Mouse (Mus musculus): ENCODE measurements around the gene Car3. TPM values are rescaled to one million over a fixed set of nuclear protein-coding genes. Genes with fewer than 3 reads are reported as not detected.
A peak's percentile ranks its signal among the peaks of the same experiment; 100 is the strongest.
"Not testable (repeated sequence)": the region's sequence is repeated elsewhere in the genome, so short reads cannot be mapped to it uniquely, and the experiment has no call there.

Gene Car3
- total RNA-seq (2021), result 1,000 to 10,000 TPM; 1,123 to 3,019 TPM
- long read RNA-seq, experiment 1, transcript Car3-201 (7 exons, 1,679 nt), result major isoform, 4,021 of 4,182 reads
- long read RNA-seq, experiment 1, partial matches to known transcripts, result 62 of 4,182 reads
- long read RNA-seq, experiment 1, other reads (novel, unspliced or antisense), result 92 of 4,182 reads
- long read RNA-seq, experiment 2, transcript Car3-201 (7 exons, 1,679 nt), result major isoform, 4,704 of 5,047 reads
- long read RNA-seq, experiment 2, transcript Car3-203 (3 exons, 804 nt), result minor isoform, 5 of 5,047 reads
- long read RNA-seq, experiment 2, partial matches to known transcripts, result 257 of 5,047 reads
- long read RNA-seq, experiment 2, other reads (novel, unspliced or antisense), result 78 of 5,047 reads

- DNase-seq (ENCODE audit: low spot score in 2 of 2), result no peak
Measured at GRCm38 (mm10) chr3:14863022-14863711, at the start of gene Car3. Gene Car3 (plus strand): TSS chr3:14863512.

GRCm38 (mm10) chr3:14815396-14815795 lies 47.9 kb upstream of the Car3 start:
- not testable (repeated sequence) for DNase-seq (ENCODE audit: low spot score in 2 of 2)

DNA sequence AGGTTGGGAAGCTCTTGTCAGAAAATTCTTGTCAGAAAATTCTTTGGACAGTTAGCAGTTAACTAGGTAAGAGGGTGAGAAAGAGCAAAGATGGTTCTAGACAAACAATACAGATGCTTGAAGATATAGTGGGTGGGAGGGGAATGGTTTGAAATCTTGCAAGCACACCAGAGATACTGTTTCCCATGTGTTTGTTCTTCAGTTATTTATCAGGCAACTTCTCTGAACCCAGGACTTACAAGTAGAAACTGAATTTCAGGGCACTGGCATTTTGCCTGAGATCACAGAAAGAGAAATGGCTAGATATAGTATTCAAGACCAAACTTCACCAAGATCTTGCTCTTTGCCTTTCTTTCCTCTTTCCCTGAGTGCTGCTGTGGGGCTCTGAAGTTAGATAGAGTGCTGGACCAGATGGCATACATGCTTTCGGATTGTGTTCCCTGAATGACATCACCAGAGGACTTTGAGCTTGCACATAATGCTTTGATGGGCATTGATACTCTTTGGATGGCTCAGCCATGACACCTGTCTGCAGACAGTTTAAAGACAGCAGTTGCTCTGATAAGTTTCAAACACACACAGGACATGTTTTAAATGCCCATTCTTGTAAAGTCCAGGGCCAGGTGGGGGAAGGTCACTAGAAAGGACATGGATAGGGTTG lies 43.3 kb upstream of the Car3 start:
- no peak for DNase-seq (ENCODE audit: low spot score in 2 of 2)

- no peak for DNase-seq (ENCODE audit: low spot score in 2 of 2)
Measured at GRCm38 (mm10) chr3:14828896-14829295, 34.4 kb upstream of the Car3 start.

DNA sequence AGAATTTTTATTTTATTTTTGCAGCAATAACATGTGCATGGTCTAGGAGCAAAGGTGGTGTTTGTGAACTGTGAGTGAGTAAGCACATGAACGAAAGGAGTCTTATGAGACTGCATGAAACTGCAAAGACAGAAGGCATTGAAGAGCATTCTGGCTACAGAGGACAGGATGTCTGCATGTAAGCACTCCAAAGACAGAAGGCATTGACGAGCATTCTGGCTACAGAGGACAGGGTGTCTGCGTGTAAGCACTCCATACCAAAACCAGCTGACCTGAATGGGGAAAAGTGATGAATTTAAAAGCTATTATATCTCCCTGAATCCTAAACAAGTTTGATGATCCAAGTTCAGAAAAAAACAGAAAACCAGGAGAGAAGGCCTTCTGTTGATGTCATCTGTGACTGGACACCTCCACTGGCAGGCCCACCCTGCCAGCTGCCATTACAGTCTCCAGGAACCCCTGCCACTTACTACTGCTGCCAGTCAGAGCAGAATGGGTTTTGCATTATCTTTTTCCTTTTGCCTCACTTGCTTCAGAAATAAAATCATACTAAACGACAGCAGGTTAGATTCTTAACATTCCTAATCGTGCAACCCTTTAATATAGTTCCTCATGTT lies 32.0 kb upstream of the Car3 start:
- no peak for DNase-seq (ENCODE audit: low spot score in 2 of 2)

DNA sequence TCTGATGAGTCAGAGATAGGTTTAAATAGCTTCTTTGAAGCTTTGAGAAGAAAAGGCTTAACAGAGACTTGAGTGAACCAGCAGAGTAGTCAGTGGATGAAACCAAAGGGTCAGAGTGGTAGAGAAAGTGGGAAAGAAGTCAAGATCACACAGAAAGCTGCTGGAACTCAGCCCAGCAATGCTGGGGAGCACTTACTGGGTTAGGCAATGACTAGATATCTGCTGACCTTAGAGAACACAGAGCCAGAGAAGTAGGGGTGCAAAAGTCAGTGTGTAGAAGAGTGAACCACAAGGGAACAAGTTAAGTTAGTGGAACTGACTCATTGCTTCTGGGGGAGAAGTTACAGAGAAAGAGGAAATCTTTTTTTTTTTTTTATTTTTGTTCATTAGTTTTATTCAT lies 30.5 kb upstream of the Car3 start:
- DNase-seq (ENCODE audit: low spot score in 2 of 2), result peak in 1 of 2 experiments; percentile 26

- DNase-seq (ENCODE audit: low spot score in 2 of 2), result no peak
Measured at GRCm38 (mm10) chr3:14838936-14839335, 24.4 kb upstream of the Car3 start.

GRCm38 (mm10) chr3:14839466-14840118 lies 23.7 kb upstream of the Car3 start:
- DNase-seq (ENCODE audit: low spot score in 2 of 2), result no peak

DNA sequence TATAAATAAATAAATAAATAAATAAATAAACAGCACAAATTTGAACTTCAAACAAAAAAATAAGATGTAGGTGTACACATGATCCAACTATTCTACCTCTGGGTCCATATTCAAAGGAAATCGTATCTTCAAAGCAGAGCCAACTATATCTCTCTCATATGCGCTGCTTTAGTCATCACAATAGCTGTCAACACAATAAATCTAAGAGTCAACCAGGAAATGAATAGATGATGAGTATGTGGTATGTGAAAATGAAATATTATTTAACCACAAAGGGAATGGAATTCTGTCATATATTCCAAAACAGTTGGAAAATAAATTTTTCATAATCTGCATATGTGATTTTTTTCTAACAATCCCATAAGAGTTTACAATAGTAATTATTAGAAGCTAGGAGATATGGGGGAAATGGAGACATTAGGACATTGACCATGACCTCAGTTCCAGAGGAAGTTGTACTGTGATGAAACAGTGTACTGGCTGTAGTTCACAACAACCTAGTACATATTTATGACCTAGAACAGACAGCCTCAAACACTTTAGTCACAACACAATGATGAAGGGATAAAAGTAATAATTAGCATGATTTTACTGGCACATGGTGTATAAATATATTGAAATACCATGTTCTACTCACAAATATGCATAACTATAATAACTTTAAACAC lies 14.6 kb upstream of the Car3 start:
- DNase-seq (ENCODE audit: low spot score in 2 of 2), result no peak

GRCm38 (mm10) chr3:14853966-14854365 lies 9.3 kb upstream of the Car3 start:
- no peak for DNase-seq (ENCODE audit: low spot score in 2 of 2)

DNA sequence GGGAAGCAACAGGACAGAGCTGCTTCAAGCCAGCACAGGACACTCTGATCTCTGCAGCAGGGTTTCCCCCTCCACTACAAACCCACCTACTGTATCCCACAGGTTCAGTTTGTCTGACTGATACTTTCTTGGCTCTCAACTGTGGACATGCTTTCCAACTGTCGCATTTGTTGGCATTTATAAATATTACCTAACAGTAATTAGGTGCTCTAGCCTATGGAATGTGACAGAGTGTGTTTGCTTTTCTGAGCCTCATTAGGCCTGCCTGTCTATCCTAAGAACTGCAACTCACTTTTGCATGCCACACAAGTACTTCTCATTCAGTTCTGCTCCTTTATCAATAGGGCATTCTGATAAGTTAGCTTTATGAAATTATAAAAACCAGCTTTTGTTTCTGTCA lies 8.9 kb upstream of the Car3 start:
- no peak for DNase-seq (ENCODE audit: low spot score in 2 of 2)

DNA sequence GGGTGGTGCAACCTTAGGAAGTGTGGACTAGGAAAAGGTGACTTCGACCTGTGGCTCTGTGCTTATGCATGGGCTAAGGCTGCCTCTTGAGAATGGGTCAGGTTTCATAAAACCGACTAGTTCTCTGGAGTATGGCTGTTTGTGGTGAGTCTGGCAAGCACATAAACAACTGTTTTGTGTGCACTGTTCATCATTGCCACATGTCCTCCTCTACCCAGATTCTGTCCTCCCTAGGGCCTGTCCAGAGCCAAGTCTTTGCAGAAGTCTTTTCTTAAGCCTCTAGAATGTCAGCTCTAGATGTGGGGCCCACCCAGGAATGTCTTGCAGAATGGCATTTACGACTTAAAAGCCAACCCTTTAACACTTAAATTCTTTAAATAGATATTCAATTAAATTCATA lies 5.4 kb upstream of the Car3 start:
- no peak for DNase-seq (ENCODE audit: low spot score in 2 of 2)

- no peak for DNase-seq (ENCODE audit: low spot score in 2 of 2)
Measured at GRCm38 (mm10) chr3:14860291-14860690, 3.0 kb upstream of the Car3 start.

GRCm38 (mm10) chr3:14861165-14861564 lies 2.1 kb upstream of the Car3 start:
- no peak for DNase-seq (ENCODE audit: low spot score in 2 of 2)

GRCm38 (mm10) chr3:14861787-14862186 lies 1.5 kb upstream of the Car3 start:
- no peak for DNase-seq (ENCODE audit: low spot score in 2 of 2)

DNA sequence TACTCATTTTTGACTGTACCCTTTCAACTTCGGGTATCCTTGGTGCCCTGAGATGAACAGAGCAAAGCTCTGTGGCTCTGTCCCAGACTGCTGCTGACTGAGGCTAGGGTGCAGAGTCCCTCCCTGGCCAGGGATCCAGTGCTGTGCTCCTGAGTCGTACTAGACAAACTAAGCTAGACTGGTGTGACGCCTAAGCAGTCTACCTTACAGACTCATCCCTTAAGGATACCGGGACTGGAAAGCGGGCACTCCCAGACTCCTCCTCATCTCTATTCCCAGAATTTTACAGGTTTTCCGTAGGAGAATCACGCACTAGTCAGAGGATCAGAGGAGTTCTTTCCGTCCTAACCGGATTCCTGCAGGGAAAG lies 674 bp upstream of the Car3 start:
- DNase-seq (ENCODE audit: low spot score in 2 of 2), result no peak

DNA sequence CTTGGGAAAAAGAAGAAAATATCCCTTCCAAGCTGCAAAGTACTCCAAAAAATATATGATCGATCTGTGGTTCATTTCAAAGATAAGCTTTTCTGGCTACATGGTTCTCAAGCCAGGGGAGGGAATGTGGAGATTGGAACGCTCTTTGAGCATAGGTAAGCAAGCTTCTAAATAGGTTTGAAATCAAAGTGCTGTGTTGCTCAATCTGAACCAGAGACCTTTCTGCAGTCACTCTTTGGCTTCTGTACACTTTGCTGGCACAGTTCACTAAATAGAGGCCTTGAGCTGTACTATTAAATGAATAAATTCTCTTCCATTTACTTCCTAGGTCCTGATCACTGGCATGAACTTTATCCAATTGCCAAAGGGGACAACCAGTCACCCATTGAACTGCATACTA lies 610 bp downstream of the Car3 start:
- no peak for DNase-seq (ENCODE audit: low spot score in 2 of 2)

DNA sequence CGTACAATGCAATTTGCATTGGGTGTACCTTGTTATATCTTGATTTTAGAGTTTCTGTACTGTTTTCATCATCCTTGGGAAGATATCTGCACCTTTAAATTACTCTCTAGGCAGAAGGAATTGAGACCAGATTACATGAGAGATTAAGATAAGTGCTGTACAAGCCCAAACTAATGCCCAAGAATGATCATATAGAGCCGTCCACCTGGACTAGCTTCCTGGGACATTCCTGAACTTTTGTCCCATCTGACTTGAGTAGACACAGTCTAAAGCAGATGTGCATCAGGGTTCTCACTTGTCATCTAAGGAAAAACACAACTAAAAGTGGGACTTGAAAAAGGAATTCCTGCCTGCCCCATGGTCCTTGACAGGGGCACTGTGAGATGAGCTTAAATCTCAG lies 2.6 kb downstream of the Car3 start:
- no peak for DNase-seq (ENCODE audit: low spot score in 2 of 2)

- peak; percentile 64 to 72 for DNase-seq (ENCODE audit: low spot score in 2 of 2)
Measured at GRCm38 (mm10) chr3:14869779-14870178, 6.5 kb downstream of the Car3 start.

DNA sequence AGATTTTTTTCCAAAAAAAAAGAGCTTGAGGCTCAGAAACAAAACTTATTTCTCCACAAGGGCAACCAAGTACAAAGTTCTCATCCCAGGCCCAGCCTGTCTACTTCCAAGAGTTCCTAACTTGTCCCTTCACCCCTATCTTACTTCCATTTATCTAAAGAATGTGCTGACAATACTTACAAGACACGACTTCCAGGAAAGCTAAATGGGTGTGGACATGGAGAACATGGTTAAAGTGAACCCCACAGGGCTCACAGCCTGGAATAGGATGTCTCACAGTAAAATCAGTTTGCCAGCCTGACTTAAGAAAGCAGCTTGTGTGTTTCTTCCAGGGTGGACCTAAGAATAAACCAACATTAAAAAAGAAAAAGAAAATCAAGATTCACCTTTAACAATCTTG lies 7.2 kb downstream of the Car3 start:
- DNase-seq (ENCODE audit: low spot score in 2 of 2), result no peak

DNA sequence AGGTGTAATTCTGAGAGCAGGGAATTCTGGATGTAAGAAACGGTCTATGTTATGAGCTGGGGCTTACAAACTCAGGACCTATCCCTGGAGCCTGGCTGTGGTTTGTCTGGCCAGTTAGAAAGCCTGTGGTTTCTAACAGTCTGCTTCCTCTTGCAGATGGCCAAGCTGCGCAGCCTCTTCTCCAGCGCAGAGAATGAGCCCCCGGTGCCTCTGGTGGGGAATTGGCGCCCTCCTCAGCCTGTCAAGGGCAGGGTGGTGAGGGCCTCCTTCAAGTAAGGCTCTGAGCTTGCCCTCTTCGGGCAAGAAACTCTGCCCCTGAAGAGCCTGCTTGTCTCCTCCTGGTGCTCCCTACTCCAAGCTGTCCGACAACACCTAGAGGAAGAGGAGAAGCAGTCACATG lies 8.1 kb downstream of the Car3 start:
- DNase-seq (ENCODE audit: low spot score in 2 of 2), result no peak
